ENCODE assay signal across 9 mouse cellular contexts in the genomic region with DNA sequence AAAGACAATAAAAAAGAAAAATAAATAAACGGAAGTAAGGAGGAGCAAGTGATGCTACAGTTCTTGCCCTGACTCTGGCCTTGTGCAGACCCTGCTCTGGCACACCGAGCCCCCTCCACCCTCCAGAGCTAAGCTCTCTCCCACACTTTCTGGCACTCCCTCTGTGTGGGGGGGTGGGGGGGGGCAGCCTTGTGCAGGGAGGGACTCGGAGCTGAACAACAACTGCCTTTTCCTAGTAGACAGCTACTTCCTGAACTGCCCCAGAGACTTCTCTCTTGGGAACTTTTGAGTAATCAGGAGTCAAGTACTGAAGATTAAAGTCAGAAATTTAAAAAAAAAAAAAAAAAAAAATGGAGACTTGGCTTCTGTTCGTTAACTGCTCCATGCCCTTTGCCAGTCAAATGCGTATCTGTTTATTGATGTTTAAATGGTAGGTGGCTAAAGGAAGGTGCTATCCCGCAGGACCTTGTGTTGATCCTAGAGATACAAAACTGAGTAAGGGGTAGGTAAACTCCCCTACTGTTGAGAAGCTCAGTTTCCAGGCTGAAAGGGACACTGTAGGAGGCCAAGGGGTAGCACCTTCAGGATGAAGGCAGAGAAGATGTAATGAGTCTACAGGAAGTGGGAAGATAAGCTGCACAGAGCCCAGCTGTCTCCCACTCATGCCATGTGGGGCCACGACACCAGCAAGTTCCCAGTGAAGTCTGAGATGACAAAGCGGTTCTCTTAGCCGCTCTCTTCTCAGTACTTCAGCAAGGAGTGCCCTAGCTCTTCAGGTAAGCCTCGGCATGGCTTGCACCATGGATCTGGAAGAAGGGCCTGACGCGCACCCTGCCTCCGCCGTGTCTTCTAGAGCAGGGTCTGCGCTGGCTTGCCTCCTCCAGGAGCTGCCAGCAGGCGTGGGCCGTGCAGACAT. TPM values are rescaled to one million over a fixed set of nuclear protein-coding genes. Genes with fewer than 3 reads are reported as not detected.
A peak's percentile ranks its signal among the peaks of the same experiment; 100 is the strongest.
DNase-seq lines count a peak whose midpoint lies in the region; ATAC-seq lines count a peak whose summit lies in the region.
"Had no signal": no experiment of that assay in that cellular context is flagged by ENCODE, and none has a peak within 500 bp of the region (broad histone marks: within the 10 kb centered on the region; RNA-seq: fewer than 3 reads in every experiment).

No protein-coding gene starts in this region.

- ATAC-seq in kidney, embryonic 14.5 days (ENCODE audit: low FRiP score, low TSS enrichment) = peak; percentile 7; the same call in 1 of the 2 replicates
- no peak for ATAC-seq in neural tube, embryonic 11.5 days (ENCODE audit: insufficient read depth, low FRiP score, low TSS enrichment)
- no peak for ATAC-seq in neural tube, embryonic 15.5 days (ENCODE audit: low FRiP score)
- no peak for ATAC-seq in heart, embryonic 13.5 days (ENCODE audit: extremely low read depth, insufficient number of reproducible peaks, low FRiP score, low TSS enrichment)
- ATAC-seq in stomach, embryonic 16.5 days (ENCODE audit: insufficient read depth, low FRiP score) = no peak

- no peak for DNase-seq in kidney, postnatal 36 days
- DNase-seq in neural tube, embryonic 11.5 days (ENCODE audit: low spot score) = no peak
- no peak for DNase-seq in adrenal gland, adult 18-20 months (ENCODE audit: low spot score in 2 of 2)
- DNase-seq: adrenal gland, adult 8-10 months; thymus, postnatal 14 days had no signal

- 0 out of 2 replicates have a peak overlapping the region, but pooled peaks have one; percentile 2 for H3K4me2 ChIP-seq in kidney, embryonic 14.5 days (replicated peaks; ENCODE audit: low read depth, low read length)
- H3K4me2 ChIP-seq in neural tube, embryonic 11.5 days (ENCODE audit: low read depth) = no peak overlapping the region
- H3K4me2 ChIP-seq in neural tube, embryonic 15.5 days = no peak overlapping the region
- peak overlapping the region; percentile 24 for H3K4me2 ChIP-seq in heart, embryonic 13.5 days
- peak overlapping the region; percentile 8; the same call in 1 of the 2 replicates for H3K4me2 ChIP-seq in stomach, embryonic 16.5 days (ENCODE audit: low read depth, low read length)

- no peaks in the 10 kb centered on the region for H3K9me3 ChIP-seq in kidney, embryonic 14.5 days (ENCODE audit: control insufficient read depth, low read length)
- H3K9me3 ChIP-seq in neural tube, embryonic 11.5 days (ENCODE audit: control insufficient read depth, low read length) = no peaks in the 10 kb centered on the region
- H3K9me3 ChIP-seq in neural tube, embryonic 15.5 days (replicated peaks) = no peaks in the 10 kb centered on the region
- no peaks in the 10 kb centered on the region for H3K9me3 ChIP-seq in heart, embryonic 13.5 days
- H3K9me3 ChIP-seq in stomach, embryonic 16.5 days (replicated peaks; ENCODE audit: control insufficient read depth, low read length) = no peaks in the 10 kb centered on the region

- 44% methylated on average over 17 of the region's 17 CpGs for WGBS in kidney, embryonic 14.5 days
- WGBS in neural tube, embryonic 11.5 days = 78% methylated on average over 17 of the region's 17 CpGs
- 80% methylated on average over 17 of the region's 17 CpGs for WGBS in neural tube, embryonic 15.5 days
- WGBS in heart, embryonic 13.5 days = 44% methylated on average over 17 of the region's 17 CpGs
- WGBS in stomach, embryonic 16.5 days = 45% methylated on average over 17 of the region's 17 CpGs

- no peak overlapping the region for H3K4me3 ChIP-seq in kidney, embryonic 14.5 days (ENCODE audit: low read length)
- H3K4me3 ChIP-seq in neural tube, embryonic 11.5 days (ENCODE audit: low read depth, low read length) = no peak overlapping the region
- no peak overlapping the region for H3K4me3 ChIP-seq in neural tube, embryonic 15.5 days (replicated peaks)
- no peak overlapping the region for H3K4me3 ChIP-seq in heart, embryonic 13.5 days
- H3K4me3 ChIP-seq in stomach, embryonic 16.5 days (replicated peaks; ENCODE audit: low read length) = no peak overlapping the region

- peaks cover 10% of the 10 kb centered on the region for H3K4me1 ChIP-seq in kidney, embryonic 14.5 days (ENCODE audit: control insufficient read depth, insufficient read depth, low read length)
- no peaks in the 10 kb centered on the region for H3K4me1 ChIP-seq in neural tube, embryonic 11.5 days (ENCODE audit: control insufficient read depth, insufficient read depth, low read length)
- H3K4me1 ChIP-seq in neural tube, embryonic 15.5 days = peaks cover 11% of the 10 kb centered on the region
- H3K4me1 ChIP-seq in heart, embryonic 13.5 days = peaks cover 39% of the 10 kb centered on the region
- H3K4me1 ChIP-seq in stomach, embryonic 16.5 days (ENCODE audit: control insufficient read depth, insufficient read depth, low read length) = peaks cover 16% of the 10 kb centered on the region

- peaks cover 10% of the 10 kb centered on the region; the same call in 1 of the 2 replicates for H3K36me3 ChIP-seq in kidney, embryonic 14.5 days (ENCODE audit: control insufficient read depth, insufficient read depth, low read length)
- H3K36me3 ChIP-seq in neural tube, embryonic 11.5 days (ENCODE audit: control insufficient read depth, insufficient read depth, low read length) = no peaks in the 10 kb centered on the region; the same call in 1 of the 2 replicates
- peaks cover 18% of the 10 kb centered on the region for H3K36me3 ChIP-seq in neural tube, embryonic 15.5 days
- peaks cover 33% of the 10 kb centered on the region for H3K36me3 ChIP-seq in heart, embryonic 13.5 days
- H3K36me3 ChIP-seq in stomach, embryonic 16.5 days (ENCODE audit: control insufficient read depth, insufficient read depth, low read length) = no peaks in the 10 kb centered on the region; the same call in 1 of the 2 replicates

- H3K27me3 ChIP-seq in kidney, embryonic 14.5 days (ENCODE audit: control insufficient read depth, insufficient read depth, low read length) = no peaks in the 10 kb centered on the region
- no peaks in the 10 kb centered on the region for H3K27me3 ChIP-seq in neural tube, embryonic 11.5 days (ENCODE audit: control insufficient read depth, insufficient read depth, low read length)
- H3K27me3 ChIP-seq in neural tube, embryonic 15.5 days (replicated peaks) = no peaks in the 10 kb centered on the region
- H3K27me3 ChIP-seq in heart, embryonic 13.5 days (replicated peaks) = no peaks in the 10 kb centered on the region
- no peaks in the 10 kb centered on the region for H3K27me3 ChIP-seq in stomach, embryonic 16.5 days (ENCODE audit: control insufficient read depth, insufficient read depth, low read length)

- H3K9ac ChIP-seq in kidney, embryonic 14.5 days (ENCODE audit: low read depth, low read length) = peak overlapping the region; percentile 20
- no peak overlapping the region for H3K9ac ChIP-seq in neural tube, embryonic 11.5 days (ENCODE audit: low read length)
- no peak overlapping the region for H3K9ac ChIP-seq in neural tube, embryonic 15.5 days (replicated peaks)
- H3K9ac ChIP-seq in heart, embryonic 13.5 days = peak overlapping the region; percentile 56; the same call in 1 of the 2 replicates
- peak overlapping the region; percentile 41; the same call in 1 of the 2 replicates for H3K9ac ChIP-seq in stomach, embryonic 16.5 days (ENCODE audit: low read length)

- H3K27ac ChIP-seq in kidney, embryonic 14.5 days (ENCODE audit: low read depth, low read length) = peak overlapping the region; percentile 87
- peak overlapping the region; percentile 40; the same call in 1 of the 2 replicates for H3K27ac ChIP-seq in neural tube, embryonic 11.5 days (ENCODE audit: low read depth, low read length)
- no peak overlapping the region for H3K27ac ChIP-seq in neural tube, embryonic 15.5 days (replicated peaks)
- H3K27ac ChIP-seq in heart, embryonic 13.5 days (replicated peaks) = peak overlapping the region; percentile 82
- peak overlapping the region; percentile 92 for H3K27ac ChIP-seq in stomach, embryonic 16.5 days (ENCODE audit: low read length)

RNA-seq across cellular contexts. Expression of gene Ckb, which starts 8.7 kb away (rescaled TPM):
- polyA plus RNA-seq in kidney, embryonic 14.5 days (2014; fragmentation: Nextera tagmentation; extraction: Ambion mirVana) = 81.5 and 88.5 TPM in 2 replicates
- polyA plus RNA-seq in neural tube, embryonic 11.5 days (2014; fragmentation: Nextera tagmentation; extraction: Ambion mirVana) = 2,083 and 2,271 TPM in 2 replicates
- 1,500 and 1,731 TPM in 2 replicates for polyA plus RNA-seq in neural tube, embryonic 15.5 days (2015; fragmentation: Nextera tagmentation; extraction: Ambion mirVana)
- polyA plus RNA-seq in heart, embryonic 13.5 days (2015; fragmentation: Nextera tagmentation; extraction: Ambion mirVana) = 279 and 320 TPM in 2 replicates
- 698 and 764 TPM in 2 replicates for polyA plus RNA-seq in stomach, embryonic 16.5 days (2015; fragmentation: Nextera tagmentation; extraction: Ambion mirVana)
- 10 to 100 TPM; 45.2 to 76.0 TPM for total RNA-seq in adrenal gland, adult 18-20 months (2021)

RNA-seq across cellular contexts. Expression of gene Trmt61a, which starts 14.4 kb away (rescaled TPM):
- polyA plus RNA-seq in kidney, embryonic 14.5 days (2014; fragmentation: Nextera tagmentation; extraction: Ambion mirVana) = 6.7 and 11.9 TPM in 2 replicates
- polyA plus RNA-seq in neural tube, embryonic 11.5 days (2014; fragmentation: Nextera tagmentation; extraction: Ambion mirVana) = 5.8 and 6.6 TPM in 2 replicates
- 9.6 and 10.8 TPM in 2 replicates for polyA plus RNA-seq in neural tube, embryonic 15.5 days (2015; fragmentation: Nextera tagmentation; extraction: Ambion mirVana)
- 7.8 and 8.3 TPM in 2 replicates for polyA plus RNA-seq in heart, embryonic 13.5 days (2015; fragmentation: Nextera tagmentation; extraction: Ambion mirVana)
- polyA plus RNA-seq in stomach, embryonic 16.5 days (2015; fragmentation: Nextera tagmentation; extraction: Ambion mirVana) = 9.7 and 10.4 TPM in 2 replicates
- total RNA-seq in adrenal gland, adult 18-20 months (2021) = 10 to 100 TPM; 16.3 to 20.1 TPM

RNA-seq across cellular contexts. Expression of gene Bag5, which starts 49.6 kb away (rescaled TPM):
- polyA plus RNA-seq in kidney, embryonic 14.5 days (2014; fragmentation: Nextera tagmentation; extraction: Ambion mirVana) = 45.2 and 49.7 TPM in 2 replicates
- 58.8 and 60.0 TPM in 2 replicates for polyA plus RNA-seq in neural tube, embryonic 11.5 days (2014; fragmentation: Nextera tagmentation; extraction: Ambion mirVana)
- polyA plus RNA-seq in neural tube, embryonic 15.5 days (2015; fragmentation: Nextera tagmentation; extraction: Ambion mirVana) = 61.5 and 65.2 TPM in 2 replicates
- 35.4 and 41.6 TPM in 2 replicates for polyA plus RNA-seq in heart, embryonic 13.5 days (2015; fragmentation: Nextera tagmentation; extraction: Ambion mirVana)
- 49.3 and 51.6 TPM in 2 replicates for polyA plus RNA-seq in stomach, embryonic 16.5 days (2015; fragmentation: Nextera tagmentation; extraction: Ambion mirVana)
- 10 to 100 TPM; 43.1 to 43.7 TPM for total RNA-seq in adrenal gland, adult 18-20 months (2021)

RNA-seq across cellular contexts. Expression of gene Apopt1, which starts 49.6 kb away (rescaled TPM):
- 63.1 and 63.4 TPM in 2 replicates for polyA plus RNA-seq in kidney, embryonic 14.5 days (2014; fragmentation: Nextera tagmentation; extraction: Ambion mirVana)
- polyA plus RNA-seq in neural tube, embryonic 11.5 days (2014; fragmentation: Nextera tagmentation; extraction: Ambion mirVana) = 53.1 and 53.4 TPM in 2 replicates
- polyA plus RNA-seq in neural tube, embryonic 15.5 days (2015; fragmentation: Nextera tagmentation; extraction: Ambion mirVana) = 58.5 and 58.8 TPM in 2 replicates
- 41.0 and 45.5 TPM in 2 replicates for polyA plus RNA-seq in heart, embryonic 13.5 days (2015; fragmentation: Nextera tagmentation; extraction: Ambion mirVana)
- polyA plus RNA-seq in stomach, embryonic 16.5 days (2015; fragmentation: Nextera tagmentation; extraction: Ambion mirVana) = 43.0 and 47.0 TPM in 2 replicates
- total RNA-seq in adrenal gland, adult 18-20 months (2021) = 10 to 100 TPM; 61.0 to 61.3 TPM

Comparison
In these comparisons a context has a peak if more than half of its experiments do, and no peak if none do; other contexts are left out.
1. H3K4me2 ChIP-seq: peak in kidney, embryonic 14.5 days (single experiment), heart, embryonic 13.5 days (single experiment) and stomach, embryonic 16.5 days (single experiment); none in neural tube, embryonic 11.5 days (single experiment) and neural tube, embryonic 15.5 days (single experiment).
2. H3K9ac ChIP-seq: peak in kidney, embryonic 14.5 days (single experiment), heart, embryonic 13.5 days (single experiment) and stomach, embryonic 16.5 days (single experiment); none in neural tube, embryonic 11.5 days (single experiment) and neural tube, embryonic 15.5 days (single experiment).